Mouse (Mus musculus): ENCODE results near the gene Foxa1. TPM values are rescaled to one million over a fixed set of nuclear protein-coding genes. Genes with fewer than 3 reads are reported as not detected.

Gene Foxa1
- total RNA-seq, 2 experiments from 2014 or later, result not detected

GRCm38 (mm10) chr12:57541118-57541517 is 5.6 kb downstream of the Foxa1 start:
- DNase-seq, result no peak

GRCm38 (mm10) chr12:57539551-57539985 is 7.1 kb downstream of the Foxa1 start:
- no peak for DNase-seq

GRCm38 (mm10) chr12:57538588-57539550 is 7.8 kb downstream of the Foxa1 start:
- no peak for DNase-seq

- no peak for DNase-seq
Observed at GRCm38 (mm10) chr12:57537791-57538587, 8.7 kb downstream of the Foxa1 start.

GRCm38 (mm10) chr12:57536909-57537670 is 9.6 kb downstream of the Foxa1 start:
- no peak for DNase-seq

GRCm38 (mm10) chr12:57536056-57536908 is 10.4 kb downstream of the Foxa1 start:
- no peak for DNase-seq

- no peak for DNase-seq
Observed at GRCm38 (mm10) chr12:57534879-57535611, 11.7 kb downstream of the Foxa1 start.

GRCm38 (mm10) chr12:57534517-57534878 is 12.2 kb downstream of the Foxa1 start:
- no peak for DNase-seq

GRCm38 (mm10) chr12:57530474-57530873 is 16.2 kb downstream of the Foxa1 start:
- DNase-seq, result no peak

GRCm38 (mm10) chr12:57528335-57528734 is 18.4 kb downstream of the Foxa1 start:
- DNase-seq, result no peak

- no peak for DNase-seq
Observed at GRCm38 (mm10) chr12:57515702-57516377, 30.9 kb downstream of the Foxa1 start.

GRCm38 (mm10) chr12:57514552-57514951 is 32.2 kb downstream of the Foxa1 start:
- no peak for DNase-seq

GRCm38 (mm10) chr12:57511560-57511959 is 35.2 kb downstream of the Foxa1 start:
- no peak for DNase-seq

- no peak for DNase-seq
Observed at GRCm38 (mm10) chr12:57511127-57511526, 35.6 kb downstream of the Foxa1 start.

- no peak for DNase-seq
Observed at GRCm38 (mm10) chr12:57509726-57510125, 37.0 kb downstream of the Foxa1 start.

- DNase-seq, result no peak
Observed at GRCm38 (mm10) chr12:57508938-57509337, 37.8 kb downstream of the Foxa1 start.

- no peak for DNase-seq
Observed at GRCm38 (mm10) chr12:57505329-57505728, 41.4 kb downstream of the Foxa1 start.

GRCm38 (mm10) chr12:57500246-57500645 is 46.5 kb downstream of the Foxa1 start:
- no peak for DNase-seq

GRCm38 (mm10) chr12:57496347-57497119 is 50.2 kb downstream of the Foxa1 start:
- DNase-seq, result no peak
